Mouse (Mus musculus): ENCODE data around the gene 2310057N15Rik. TPM values are rescaled to one million over a fixed set of nuclear protein-coding genes. Genes with fewer than 3 reads are reported as not detected.
"Not testable (repeated sequence)": the region's sequence is repeated elsewhere in the genome, so short reads cannot be mapped to it uniquely, and the experiment has no call there.

Gene 2310057N15Rik
- total RNA-seq (2021) = not detected

DNA sequence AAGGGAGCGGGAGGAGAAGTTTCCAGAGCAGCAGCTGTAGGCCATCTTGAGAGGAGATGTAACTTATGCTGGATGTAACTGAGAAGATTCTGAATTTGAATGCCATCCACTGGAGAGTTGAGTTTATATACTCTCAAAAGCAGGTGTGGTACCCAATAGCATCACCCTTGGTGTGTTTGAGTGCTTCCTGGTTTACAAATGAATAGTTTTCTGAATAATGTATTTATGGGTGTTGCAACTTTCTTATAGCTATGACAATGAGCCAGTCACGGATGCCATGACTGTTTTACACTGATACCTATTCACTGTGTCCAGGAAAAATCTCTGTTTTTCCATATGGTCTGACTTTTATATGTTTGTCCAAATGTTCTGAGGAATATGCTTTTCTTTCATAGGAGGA, at the start of gene 2310057N15Rik:
TSS of gene 2310057N15Rik (minus strand) at position 101 of the 400 bp plus-strand sequence.
- no peak for DNase-seq

DNA sequence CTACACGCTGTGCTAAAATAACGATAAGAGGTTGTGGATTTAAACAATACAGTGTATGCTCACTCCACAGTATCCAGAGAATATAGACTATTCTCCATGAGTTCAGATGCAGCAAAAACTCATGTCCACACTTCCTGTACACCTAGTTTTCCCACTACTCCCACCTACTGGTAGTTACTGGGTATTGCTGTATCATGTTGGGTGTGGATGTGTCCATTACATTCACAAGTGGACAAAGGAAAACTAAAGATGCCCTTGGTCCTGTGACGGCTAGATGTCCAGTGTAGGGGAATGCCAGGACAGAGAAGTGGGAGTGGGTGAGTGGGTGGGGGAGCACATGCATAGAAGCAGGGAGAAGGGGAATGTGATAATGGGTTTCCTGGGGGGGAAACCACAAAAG, 49.7 kb upstream of the 2310057N15Rik start:
- no peak for DNase-seq

DNA sequence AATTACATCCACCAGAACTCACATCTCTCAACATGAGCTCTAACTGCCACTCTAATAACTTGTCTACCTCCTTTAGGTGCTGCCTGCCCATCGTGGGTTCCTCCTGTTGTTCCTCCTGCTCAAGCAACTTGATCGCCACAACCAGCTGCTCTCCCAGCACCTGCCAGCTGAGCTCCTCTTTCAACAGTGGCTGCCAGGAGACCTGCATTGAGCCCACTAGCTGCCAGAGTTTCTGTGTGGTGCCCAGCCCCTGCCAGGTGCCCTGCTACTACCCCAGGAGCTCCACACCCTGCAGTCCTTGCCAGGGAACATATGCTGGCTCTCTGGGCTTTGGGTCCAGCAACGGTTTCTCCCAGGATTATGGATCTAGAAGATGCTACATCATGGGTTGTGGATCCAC, 46.1 kb upstream of the 2310057N15Rik start, which contains the start of gene Krtap15:
TSS of gene Krtap15 (plus strand) at position 150 of the 400 bp plus-strand sequence.
- no peak for DNase-seq

DNA sequence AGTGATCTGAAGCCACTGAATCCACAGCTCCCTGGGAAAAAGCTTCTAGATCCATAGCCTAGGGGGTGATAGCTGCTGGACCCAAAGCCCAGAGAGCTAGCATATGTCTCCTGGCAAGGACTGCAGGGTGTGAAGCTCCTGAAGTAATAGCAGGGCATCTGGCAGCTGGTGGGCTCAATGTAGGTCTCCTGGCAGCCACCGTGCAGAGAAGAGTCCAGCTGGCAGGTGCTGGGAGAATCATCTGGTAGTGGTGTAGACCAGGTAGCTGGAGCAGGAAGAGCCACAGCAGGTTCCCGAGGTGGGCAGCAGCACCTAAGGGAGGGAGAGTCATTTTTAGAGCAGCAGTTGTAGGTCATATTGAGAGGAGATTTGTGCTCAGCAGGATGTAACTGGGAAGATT, 37.8 kb upstream of the 2310057N15Rik start, which contains the start of gene Gm20741:
TSS of gene Gm20741 (minus strand) at position 394 of the 400 bp plus-strand sequence.
- no peak for DNase-seq

DNA sequence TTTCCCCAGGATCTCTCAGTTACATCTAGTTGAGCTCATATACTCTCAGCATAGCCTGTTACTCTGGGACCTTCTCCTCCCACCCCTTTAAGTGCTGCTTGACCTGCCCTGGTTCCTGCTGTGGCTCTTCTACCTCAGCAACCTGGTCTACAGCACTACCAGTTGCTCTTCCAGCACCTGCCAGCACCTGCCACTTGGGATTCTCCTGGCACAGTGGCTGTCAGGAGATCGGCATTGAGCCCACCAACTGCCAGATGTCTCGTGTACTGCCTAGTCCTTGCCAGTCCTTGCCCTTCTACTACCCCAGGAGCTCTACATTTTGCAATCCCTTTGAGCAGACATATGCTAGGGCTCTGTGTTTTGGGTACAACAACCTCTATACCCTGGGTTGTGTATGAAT, 12.8 kb upstream of the 2310057N15Rik start:
- no peak for DNase-seq

DNA sequence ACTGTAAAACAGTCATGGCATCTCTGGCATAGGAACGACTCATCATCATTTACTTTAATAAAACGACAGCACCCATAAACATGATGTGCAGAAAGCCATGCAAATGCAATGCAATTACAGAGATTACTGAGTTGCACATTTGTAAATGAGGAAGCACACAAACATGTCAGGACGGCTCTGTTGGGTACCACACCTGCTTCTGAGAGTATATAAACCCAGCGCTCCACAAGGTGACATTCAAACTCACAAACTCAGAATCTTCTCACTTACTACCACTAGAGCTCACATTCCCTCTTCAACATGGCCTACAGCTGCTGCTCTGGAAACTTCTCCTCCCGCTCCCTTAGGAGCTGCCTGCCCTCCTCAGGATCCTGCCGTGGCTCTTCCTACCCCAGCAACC, 3.6 kb upstream of the 2310057N15Rik start, which contains the start of gene Gm5965:
TSS of gene Gm5965 (plus strand) at position 301 of the 400 bp plus-strand sequence.
- no peak for DNase-seq

DNA sequence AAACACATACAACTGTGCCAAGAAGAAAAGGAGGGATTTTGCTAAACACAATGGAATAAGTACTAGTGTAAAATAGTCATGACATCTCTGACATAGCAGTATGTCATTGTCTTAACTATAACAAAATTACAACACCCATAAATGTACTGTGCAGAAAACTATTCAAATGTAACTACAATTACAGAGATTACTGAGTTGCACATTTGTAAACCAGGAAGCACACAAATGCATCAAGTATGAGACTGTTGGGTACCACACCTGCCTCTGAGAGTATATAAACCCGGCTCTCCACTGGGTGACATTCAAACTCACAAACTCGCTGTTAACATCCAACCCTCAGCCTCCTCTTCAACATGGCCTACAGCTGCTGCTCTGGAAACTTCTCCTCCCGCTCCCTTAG, 15.5 kb downstream of the 2310057N15Rik start, which contains the start of gene 2310034C09Rik:
TSS of gene 2310034C09Rik (plus strand) at position 301 of the 400 bp plus-strand sequence.
- DNase-seq = not testable (repeated sequence)

DNA sequence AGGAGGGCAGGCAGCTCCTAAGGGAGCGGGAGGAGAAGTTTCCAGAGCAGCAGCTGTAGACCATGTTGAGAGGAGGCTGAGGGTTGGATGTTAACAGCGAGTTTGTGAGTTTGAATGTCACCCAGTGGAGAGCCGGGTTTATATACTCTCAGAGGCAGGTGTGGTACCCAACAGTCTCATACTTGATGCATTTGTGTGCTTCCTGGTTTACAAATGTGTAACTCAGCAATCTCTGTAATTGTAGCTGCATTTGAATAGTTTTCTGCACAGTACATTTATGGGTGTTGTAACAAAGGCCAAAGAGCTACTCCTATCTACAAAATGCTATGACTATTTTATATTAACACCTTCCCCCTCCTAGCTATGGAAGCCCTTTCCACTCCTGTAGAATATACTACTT, 22.5 kb downstream of the 2310057N15Rik start, which contains the start of gene Krtap13:
TSS of gene Krtap13 (minus strand) at position 101 of the 400 bp plus-strand sequence.
- not testable (repeated sequence) for DNase-seq

DNA sequence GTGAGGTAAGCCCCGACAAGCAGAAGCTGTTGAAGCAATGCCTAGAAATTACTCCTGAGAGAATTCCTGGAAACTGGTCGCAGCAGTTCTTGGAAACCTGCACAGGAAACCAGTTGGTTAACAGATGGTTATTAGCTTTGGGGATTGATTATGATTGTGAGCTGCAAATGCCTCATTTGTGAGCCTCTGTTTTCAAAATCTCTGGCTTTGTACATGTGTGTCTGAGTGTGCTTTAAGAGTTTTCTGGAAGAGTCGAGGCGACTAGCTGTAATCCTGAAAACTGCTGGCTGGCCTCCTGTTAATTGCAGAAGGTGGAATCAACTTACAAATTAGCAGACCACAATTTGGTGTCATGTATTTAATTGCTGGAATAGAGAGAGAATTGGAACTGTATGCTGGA, 26.1 kb downstream of the 2310057N15Rik start:
- no peak for DNase-seq

DNA sequence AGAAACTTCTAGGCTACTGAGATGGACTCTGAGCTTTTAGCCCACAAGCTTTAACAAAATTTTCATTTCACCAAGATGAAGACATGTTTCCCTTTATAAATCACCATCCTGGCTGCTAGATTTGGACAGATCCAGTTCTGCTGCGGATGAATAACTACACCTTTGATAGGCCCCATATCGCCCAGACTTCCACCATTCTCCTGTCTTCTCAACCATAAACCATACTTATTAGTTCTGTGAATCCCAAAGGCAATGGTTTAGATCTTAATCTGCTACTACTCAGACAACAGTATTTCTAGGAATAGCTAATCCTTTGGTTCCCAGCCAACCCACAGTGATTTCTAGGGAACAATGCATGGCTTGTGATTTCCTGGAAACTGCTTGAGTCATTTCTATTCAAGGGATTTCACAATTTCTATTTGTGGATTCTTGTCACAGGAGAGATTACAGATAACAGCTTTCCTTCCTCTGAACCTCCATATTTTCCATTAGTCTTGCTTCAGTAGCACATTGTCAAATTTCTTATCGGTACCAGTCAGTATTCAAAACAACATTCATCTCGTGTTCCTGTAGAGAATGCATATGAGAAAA, 29.2 kb downstream of the 2310057N15Rik start:
- no peak for DNase-seq

DNA sequence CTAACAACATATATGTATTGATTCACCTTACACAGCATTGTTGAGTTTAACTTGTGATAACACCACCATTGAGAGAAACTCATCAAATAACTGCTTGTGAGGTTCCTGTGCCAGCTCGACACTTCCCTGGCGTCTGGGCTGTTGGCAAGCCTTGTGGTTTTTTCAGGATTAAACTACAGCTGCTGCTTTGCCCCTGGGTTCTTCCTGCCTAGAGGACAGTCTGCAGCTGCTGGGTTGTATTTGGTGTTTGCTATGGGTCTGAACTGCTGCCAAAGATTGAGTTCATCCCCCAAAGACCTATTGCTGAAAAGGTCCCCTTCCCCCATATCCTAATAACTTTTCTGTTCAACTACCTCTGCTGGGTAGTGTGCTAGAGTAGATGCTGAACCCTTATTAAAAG, 38.6 kb downstream of the 2310057N15Rik start:
- DNase-seq = no peak

DNA sequence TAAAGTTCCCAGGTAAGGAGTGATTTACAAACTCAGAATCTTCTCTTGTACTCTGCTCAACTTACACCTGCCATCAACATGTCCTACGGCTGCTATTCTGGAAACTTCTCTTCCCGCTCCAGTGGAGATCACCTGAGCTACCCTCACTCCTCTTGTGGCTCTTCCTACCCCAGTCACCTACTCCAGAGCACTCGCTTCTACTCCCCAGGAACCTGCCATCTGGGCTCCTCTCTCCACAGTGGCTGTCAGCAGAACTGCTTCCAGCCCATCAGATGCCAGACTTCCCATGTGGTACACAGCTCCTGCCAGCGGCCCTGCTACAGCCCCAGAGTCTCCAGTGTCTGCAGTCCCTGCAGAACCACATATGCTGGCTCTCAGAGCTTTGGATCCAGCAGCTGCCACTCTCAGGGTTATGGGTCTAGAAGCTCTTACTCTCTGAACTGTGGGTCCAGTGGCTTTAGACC, 45.2 kb downstream of the 2310057N15Rik start, which contains the start of gene Krtap13-1:
TSS of gene Krtap13-1 (plus strand) at position 51 of the 464 bp plus-strand sequence.
- no peak for DNase-seq

Other genes starting within 250 kb of the 2310057N15Rik start
- gene Cldn8, start 211.0 kb downstream of the 2310057N15Rik start, total RNA-seq (2021) = not detected
- not detected for gene Krtap24-1, start 161.9 kb downstream of the 2310057N15Rik start, total RNA-seq (2021)
- gene 2310079G19Rik, start 146.5 kb downstream of the 2310057N15Rik start, total RNA-seq (2021) = not detected
- gene Krtap26-1, start 126.4 kb downstream of the 2310057N15Rik start, total RNA-seq (2021) = not detected
- not detected for gene Krtap27-1, start 102.5 kb downstream of the 2310057N15Rik start, total RNA-seq (2021)
- not detected for gene 2310061N02Rik, start 66.2 kb downstream of the 2310057N15Rik start, total RNA-seq (2021)
- gene Krtap13-1, start 45.3 kb downstream of the 2310057N15Rik start, total RNA-seq (2021) = not detected
- gene Krtap13, start 22.6 kb downstream of the 2310057N15Rik start, total RNA-seq (2021) = not detected
- gene 2310034C09Rik, start 15.4 kb downstream of the 2310057N15Rik start, total RNA-seq (2021) = not detected
- gene Gm5965, start 3.7 kb upstream of the 2310057N15Rik start, total RNA-seq (2021) = not detected
- gene Gm20741, start 38.0 kb upstream of the 2310057N15Rik start, total RNA-seq (2021) = not detected
- gene Krtap15, start 46.0 kb upstream of the 2310057N15Rik start, total RNA-seq (2021) = not detected
- not detected for gene Krtap14, start 51.9 kb upstream of the 2310057N15Rik start, total RNA-seq (2021)
- not detected for gene Krtap19-1, start 95.2 kb upstream of the 2310057N15Rik start, total RNA-seq (2021)
- not detected for gene Krtap19-2, start 100.1 kb upstream of the 2310057N15Rik start, total RNA-seq (2021)
- not detected for gene Krtap19-3, start 103.8 kb upstream of the 2310057N15Rik start, total RNA-seq (2021)
- not detected for gene Krtap19-4, start 110.9 kb upstream of the 2310057N15Rik start, total RNA-seq (2021)
- not detected for gene Krtap19-5, start 122.3 kb upstream of the 2310057N15Rik start, total RNA-seq (2021)
- gene Krtap19-9b, start 158.1 kb upstream of the 2310057N15Rik start, total RNA-seq (2021) = not detected
- not detected for gene Krtap16-3, start 188.7 kb upstream of the 2310057N15Rik start, total RNA-seq (2021)
- gene Krtap22-2, start 236.6 kb upstream of the 2310057N15Rik start, total RNA-seq (2021) = not detected
- not detected for gene Gm10229, start 241.1 kb upstream of the 2310057N15Rik start, total RNA-seq (2021)

All from heart, postnatal 4 days (tissue).